Mouse (Mus musculus) lung, adult 2 months (tissue): ENCODE data around the gene Rhbdd1.

ENCODE experiments used
- CTCF ChIP-seq: fragments of 200-500 bp; IDR thresholded peaks from 2 replicates; pipeline ENCODE4 v1.5.1; 2011; ENCODE audit warnings: mild to moderate bottlenecking, low read length, control low read depth; ENCODE audit not compliant: insufficient read depth
- POLR2A ChIP-seq: fragments of 200-500 bp; IDR thresholded peaks from 2 replicates; pipeline ENCODE4 v1.6.1; 2011; ENCODE audit warnings: low read depth, mild to moderate bottlenecking, control low read depth, low read length, borderline replicate concordance; ENCODE audit errors: extremely low read depth

DNA sequence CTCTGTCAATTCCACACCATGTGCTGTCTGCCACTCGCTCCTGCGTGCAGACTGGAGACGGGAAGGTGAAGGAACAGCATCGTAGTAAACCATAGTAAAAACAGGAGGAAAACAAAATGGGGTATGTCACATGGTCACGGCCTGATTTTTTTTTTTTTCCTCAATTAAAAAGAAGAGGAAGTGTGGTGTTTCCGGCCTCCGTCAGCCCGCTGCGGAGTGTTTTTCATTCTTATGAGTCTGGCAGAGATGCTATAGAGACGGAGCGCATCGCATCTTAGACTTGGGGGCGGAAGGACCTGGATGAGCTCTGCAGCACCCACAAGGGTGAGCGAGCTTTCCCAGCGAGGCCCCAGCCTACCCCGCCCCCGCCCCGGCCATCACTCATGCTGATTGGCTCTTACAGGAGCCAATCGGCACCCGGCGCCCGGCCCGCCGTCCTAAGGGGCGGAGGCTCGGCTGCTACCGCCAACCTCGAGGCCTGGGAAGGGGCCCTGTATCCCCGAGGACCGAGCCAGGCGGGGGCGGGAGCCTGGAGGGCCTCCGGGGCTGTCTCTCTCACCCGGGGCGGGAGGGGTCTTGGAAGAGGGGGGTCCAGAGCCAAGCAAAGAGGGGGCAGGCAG, 33.1 kb upstream of the Rhbdd1 start:
- TF ChIP-seq CTCF (no peak), POLR2A (peak; percentile 61; the same call in 1 of the 2 replicates)
